In genomic region chr13:60291344-60291743, GRCm38 (mm10) we compare ENCODE assay signal across 30 mouse cellular contexts.
A peak's percentile ranks its signal among the peaks of the same experiment; 100 is the strongest.
DNase-seq lines count a peak whose midpoint lies in the region; ATAC-seq and TF ChIP-seq lines count a peak whose summit lies in the region.
"Had no signal": no experiment of that assay in that cellular context is flagged by ENCODE, and none has a peak within 500 bp of the region (broad histone marks: within the 10 kb centered on the region; RNA-seq: fewer than 3 reads in every experiment).

No protein-coding gene starts in this region.

- ATAC-seq in limb, embryonic 14.5 days (ENCODE audit: low FRiP score, low read depth): no peak
- no peak for ATAC-seq in embryonic facial prominence, embryonic 15.5 days (ENCODE audit: insufficient number of reproducible peaks, low FRiP score, low TSS enrichment, low read depth)
- no peak for ATAC-seq in limb, embryonic 15.5 days (ENCODE audit: insufficient number of reproducible peaks, low FRiP score, low TSS enrichment, low read depth)
- no peak for ATAC-seq in erythroblast, adult 5-6 weeks (replicated peaks; ENCODE audit: low FRiP score, poor library complexity, severe bottlenecking)
- ATAC-seq: forebrain, embryonic 15.5 days; midbrain, embryonic 15.5 days had no signal

- H3K4me1 ChIP-seq in limb, embryonic 14.5 days (ENCODE audit: control insufficient read depth, insufficient read depth, low read length): peaks cover 15% of the 10 kb centered on the region
- peaks cover 18% of the 10 kb centered on the region for H3K4me1 ChIP-seq in limb, embryonic 10.5 days
- peaks cover 13% of the 10 kb centered on the region for H3K4me1 ChIP-seq in embryonic facial prominence, embryonic 15.5 days
- H3K4me1 ChIP-seq in limb, embryonic 15.5 days: peaks cover 20% of the 10 kb centered on the region
- H3K4me1 ChIP-seq: forebrain, embryonic 15.5 days; hindbrain, embryonic 10.5 days; hindbrain, embryonic 15.5 days; midbrain, embryonic 10.5 days; midbrain, embryonic 15.5 days; neural tube, embryonic 15.5 days had no signal

- intact Hi-C loops in gastrocnemius, postnatal 14 days (cut with DNase I; ENCODE audit: low total_unique reads): no loop called here

- H3K27me3 ChIP-seq in limb, embryonic 14.5 days (ENCODE audit: control insufficient read depth, insufficient read depth, low read length): no peaks in the 10 kb centered on the region
- H3K27me3 ChIP-seq in limb, embryonic 10.5 days (ENCODE audit: low read depth, poor library complexity, severe bottlenecking): no peaks in the 10 kb centered on the region
- no peaks in the 10 kb centered on the region for H3K27me3 ChIP-seq in embryonic facial prominence, embryonic 15.5 days
- H3K27me3 ChIP-seq in limb, embryonic 15.5 days: no peaks in the 10 kb centered on the region
- H3K27me3 ChIP-seq: forebrain, embryonic 15.5 days; heart, embryonic 15.5 days; hindbrain, embryonic 15.5 days; midbrain, embryonic 15.5 days; neural tube, embryonic 15.5 days; stomach, embryonic 15.5 days had no signal

- no peaks in the 10 kb centered on the region for H3K9me3 ChIP-seq in limb, embryonic 14.5 days (ENCODE audit: control insufficient read depth, low read length)
- no peaks in the 10 kb centered on the region for H3K9me3 ChIP-seq in limb, embryonic 10.5 days (replicated peaks)
- H3K9me3 ChIP-seq in embryonic facial prominence, embryonic 15.5 days (replicated peaks): no peaks in the 10 kb centered on the region
- H3K9me3 ChIP-seq in limb, embryonic 15.5 days: no peaks in the 10 kb centered on the region
- H3K9me3 ChIP-seq: forebrain, embryonic 10.5 days; forebrain, embryonic 15.5 days; heart, embryonic 15.5 days; hindbrain, embryonic 10.5 days; hindbrain, embryonic 15.5 days; midbrain, embryonic 10.5 days; midbrain, embryonic 15.5 days; neural tube, embryonic 15.5 days; stomach, embryonic 15.5 days had no signal

- WGBS in limb, embryonic 14.5 days: 89% methylated on average over 3 of the region's 3 CpGs
- 96% methylated on average over 3 of the region's 3 CpGs for WGBS in limb, embryonic 10.5 days
- WGBS in embryonic facial prominence, embryonic 15.5 days: 50% methylated on average over 3 of the region's 3 CpGs
- 68% methylated on average over 3 of the region's 3 CpGs for WGBS in limb, embryonic 15.5 days

- H3K4me2 ChIP-seq in limb, embryonic 14.5 days (replicated peaks; ENCODE audit: low read depth, low read length, severe bottlenecking): no peak overlapping the region
- no peak overlapping the region for H3K4me2 ChIP-seq in embryonic facial prominence, embryonic 15.5 days (replicated peaks)
- no peak overlapping the region for H3K4me2 ChIP-seq in limb, embryonic 15.5 days
- H3K4me2 ChIP-seq: forebrain, embryonic 15.5 days; heart, embryonic 15.5 days; hindbrain, embryonic 15.5 days; lung, embryonic 14.5 days; midbrain, embryonic 15.5 days; neural tube, embryonic 15.5 days; stomach, embryonic 15.5 days had no signal

- no peak overlapping the region for H3K4me3 ChIP-seq in limb, embryonic 14.5 days (replicated peaks; ENCODE audit: low read length)
- H3K4me3 ChIP-seq in limb, embryonic 10.5 days: no peak overlapping the region
- no peak overlapping the region for H3K4me3 ChIP-seq in embryonic facial prominence, embryonic 15.5 days (replicated peaks)
- H3K4me3 ChIP-seq in limb, embryonic 15.5 days: no peak overlapping the region
- H3K4me3 ChIP-seq: forebrain, embryonic 10.5 days; forebrain, embryonic 15.5 days; heart, embryonic 15.5 days; hindbrain, embryonic 10.5 days; hindbrain, embryonic 15.5 days; midbrain, embryonic 10.5 days; midbrain, embryonic 15.5 days; neural tube, embryonic 15.5 days; stomach, embryonic 15.5 days had no signal

- no peak overlapping the region for H3K9ac ChIP-seq in limb, embryonic 14.5 days (ENCODE audit: low read depth, low read length, severe bottlenecking)
- H3K9ac ChIP-seq in embryonic facial prominence, embryonic 15.5 days: no peak overlapping the region
- H3K9ac ChIP-seq in limb, embryonic 15.5 days: no peak overlapping the region
- H3K9ac ChIP-seq: forebrain, embryonic 15.5 days; heart, embryonic 15.5 days; hindbrain, embryonic 15.5 days; liver, embryonic 14.5 days; lung, embryonic 14.5 days; midbrain, embryonic 15.5 days; neural tube, embryonic 15.5 days; stomach, embryonic 15.5 days had no signal

- TF ChIP-seq POLR2A in limb, embryonic 14.5 days (IDR thresholded peaks at IDR 0.05; ENCODE audit: borderline replicate concordance, extremely low read depth, insufficient read depth, insufficient read length): no peak

- H3K36me3 ChIP-seq in limb, embryonic 14.5 days (ENCODE audit: control insufficient read depth, insufficient read depth, low read length): no peaks in the 10 kb centered on the region
- no peaks in the 10 kb centered on the region for H3K36me3 ChIP-seq in limb, embryonic 10.5 days
- H3K36me3 ChIP-seq in embryonic facial prominence, embryonic 15.5 days: no peaks in the 10 kb centered on the region
- no peaks in the 10 kb centered on the region for H3K36me3 ChIP-seq in limb, embryonic 15.5 days
- H3K36me3 ChIP-seq: forebrain, embryonic 10.5 days; forebrain, embryonic 15.5 days; heart, embryonic 15.5 days; hindbrain, embryonic 10.5 days; hindbrain, embryonic 15.5 days; midbrain, embryonic 10.5 days; midbrain, embryonic 15.5 days; neural tube, embryonic 15.5 days; stomach, embryonic 15.5 days had no signal

- 0 out of 2 replicates have a peak overlapping the region, but pooled peaks have one; percentile 13 for H3K27ac ChIP-seq in limb, embryonic 14.5 days (replicated peaks; ENCODE audit: low read depth, low read length)
- no peak overlapping the region for H3K27ac ChIP-seq in limb, embryonic 10.5 days
- H3K27ac ChIP-seq in embryonic facial prominence, embryonic 15.5 days (replicated peaks): peak overlapping the region; percentile 44; the same call in 1 of the 2 replicates
- H3K27ac ChIP-seq in limb, embryonic 15.5 days: peak overlapping the region; percentile 70
- H3K27ac ChIP-seq: forebrain, embryonic 10.5 days; forebrain, embryonic 15.5 days; hindbrain, embryonic 10.5 days; hindbrain, embryonic 15.5 days; kidney, postnatal 0 days; liver, embryonic 14.5 days; midbrain, embryonic 10.5 days; midbrain, embryonic 15.5 days; neural tube, embryonic 15.5 days; stomach, embryonic 15.5 days had no signal

- DNase-seq in gastrocnemius, postnatal 25 days: peak; percentile 26
- DNase-seq in gastrocnemius, postnatal 14 days: no peak
- DNase-seq in limb, embryonic 14.5 days (ENCODE audit: low spot score): no peak
- no peak for DNase-seq in limb, embryonic 10.5 days (ENCODE audit: low spot score)
- DNase-seq: adrenal gland, postnatal 25 days; B cell, adult 2 months; cerebellum, adult 11-12 months; gastrocnemius, postnatal 10 days; kidney, adult 2 months; kidney, postnatal 4 days; liver; lung, embryonic 14.5 days; retina, postnatal 1 day; right cerebral cortex, postnatal 14 days; thymus, adult 2 months; thymus, postnatal 36 days had no signal
